Mouse (Mus musculus): ENCODE measurements around the gene Mogs. TPM values are rescaled to one million over a fixed set of nuclear protein-coding genes. Genes with fewer than 3 reads are reported as not detected.

Gene Mogs
- total and polyA plus RNA-seq, 3 experiments, result 150 to 209 TPM; not detected in 1

- H3K9me3 ChIP-seq (replicated peaks; ENCODE audit: insufficient read depth, low read length), result no peaks in the 10 kb centered on the region
- H3K27me3 ChIP-seq (ENCODE audit: control insufficient read depth in 1 of 2, insufficient read depth in 2 of 2, low read length in 2 of 2), result no peaks in the 10 kb centered on the region
- peaks cover 6% of the 10 kb centered on the region; the same call in 1 of the 2 replicates for H3K79me2 ChIP-seq (ENCODE audit: control insufficient read depth, insufficient read depth, low read length, poor library complexity)
- no peak for TF ChIP-seq POLR2AphosphoS2 (IDR thresholded peaks at IDR 0.05; ENCODE audit: low read length)
- no peak for TF ChIP-seq MAFK (IDR thresholded peaks at IDR 0.05; ENCODE audit: borderline replicate concordance, low read depth, low read length)
- no peak for TF ChIP-seq GATA1 (IDR thresholded peaks at IDR 0.05; ENCODE audit: low read depth, low read length)
- TF ChIP-seq NELFE (IDR thresholded peaks at IDR 0.05; ENCODE audit: low read depth, low read length), result no peak
- no peak for TF ChIP-seq POLR2A (IDR thresholded peaks at IDR 0.05; ENCODE audit: control insufficient read depth in 1 of 2, insufficient read depth in 1 of 2, low read depth in 1 of 2, low read length in 2 of 2, poor library complexity in 1 of 2)
- TF ChIP-seq MAZ (IDR thresholded peaks at IDR 0.05; ENCODE audit: low read depth, low read length), result no peak
- TF ChIP-seq RCOR1 (IDR thresholded peaks at IDR 0.05; ENCODE audit: low read depth, low read length), result no peak
- no peak for TF ChIP-seq TCF12 (IDR thresholded peaks at IDR 0.05; ENCODE audit: low read depth, low read length)
- no peak for TF ChIP-seq ETS1 (IDR thresholded peaks at IDR 0.05; ENCODE audit: low read depth, low read length)
- H3K4me1 ChIP-seq (ENCODE audit: control insufficient read depth in 1 of 2, insufficient read depth in 2 of 2, low read length in 2 of 2), result peaks cover 0 to 10% of the 10 kb centered on the region in 2 experiments; a peak in 3 of 4 replicates
- no peak for DNase-seq (ENCODE audit: low read depth, low spot score)
- no peak overlapping the region for H3K9ac ChIP-seq (ENCODE audit: control insufficient read depth, low read depth, low read length, poor library complexity, severe bottlenecking)
- H3K27ac ChIP-seq (ENCODE audit: control insufficient read depth, low read depth, low read length), result no peak overlapping the region
- no peak overlapping the region for H3K4me3 ChIP-seq (ENCODE audit: control insufficient read depth in 1 of 2, insufficient read depth in 1 of 2, low read depth in 2 of 2, low read length in 2 of 2)
- no peaks in the 10 kb centered on the region for H3K36me3 ChIP-seq (ENCODE audit: control insufficient read depth in 1 of 2, insufficient read depth in 2 of 2, low read length in 2 of 2)
Measured at GRCm38 (mm10) chr6:83140044-83140443, 24.7 kb downstream of the Mogs start.

DNA sequence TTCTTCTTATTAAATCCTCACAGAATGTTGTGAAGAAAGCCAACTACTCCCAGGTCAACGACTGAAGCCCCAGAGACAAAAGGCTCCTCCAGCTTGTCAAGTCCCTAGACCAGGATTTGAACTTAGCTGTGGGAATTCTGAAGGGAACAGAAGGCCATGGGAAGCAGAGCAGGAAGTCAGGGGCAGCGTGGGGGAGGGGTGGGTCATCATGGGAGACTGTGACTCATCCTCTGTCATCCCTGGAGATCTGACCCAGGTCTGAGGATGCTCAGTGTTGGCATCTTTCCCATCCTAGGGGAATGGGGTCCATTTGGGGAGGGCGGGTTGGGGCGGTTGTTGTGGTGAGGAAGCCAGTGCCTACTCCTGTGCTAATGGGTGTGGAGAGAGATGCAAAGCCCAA is 26.3 kb downstream of the Mogs start:
- TF ChIP-seq NRF1 (IDR thresholded peaks at IDR 0.05; ENCODE audit: insufficient read depth, low read depth, low read length, poor library complexity, severe bottlenecking), result no peak
- no peak for TF ChIP-seq UBTF (IDR thresholded peaks at IDR 0.05; ENCODE audit: borderline replicate concordance, insufficient read depth, low read depth, low read length)
- no peak for TF ChIP-seq MEF2A (IDR thresholded peaks at IDR 0.05; ENCODE audit: extremely low read depth, insufficient replicate concordance, low read depth, low read length, poor library complexity, severe bottlenecking)
- no peak for TF ChIP-seq SIN3A (IDR thresholded peaks at IDR 0.05; ENCODE audit: low read length)
- no peak for TF ChIP-seq TBP (IDR thresholded peaks at IDR 0.05; ENCODE audit: low read depth, low read length)
- no peak for TF ChIP-seq EP300 (IDR thresholded peaks at IDR 0.05; ENCODE audit: low read depth in 1 of 2, low read length in 2 of 2)
- no peak for TF ChIP-seq SMC3 (IDR thresholded peaks at IDR 0.05; ENCODE audit: low read depth, low read length)
- TF ChIP-seq POLR2AphosphoS5 (IDR thresholded peaks at IDR 0.05; ENCODE audit: borderline replicate concordance, low read depth, low read length), result no peak
- TF ChIP-seq MAZ (IDR thresholded peaks at IDR 0.05; ENCODE audit: low read depth, low read length), result no peak
- TF ChIP-seq ETS1 (IDR thresholded peaks at IDR 0.05; ENCODE audit: low read depth, low read length), result no peak
- TF ChIP-seq USF1 (IDR thresholded peaks at IDR 0.05; ENCODE audit: low read depth, low read length), result no peak
- no peak for TF ChIP-seq ZKSCAN1 (IDR thresholded peaks at IDR 0.05; ENCODE audit: low read depth, low read length)
- no peak for TF ChIP-seq ELF1 (IDR thresholded peaks at IDR 0.05; ENCODE audit: low read depth, low read length)
- TF ChIP-seq USF2 (IDR thresholded peaks at IDR 0.05; ENCODE audit: borderline replicate concordance in 1 of 2, insufficient read depth in 1 of 2, low read depth in 1 of 2, low read length in 2 of 2), result no peak
- TF ChIP-seq MYC (IDR thresholded peaks at IDR 0.05; ENCODE audit: low read depth, low read length), result no peak
- no peak for TF ChIP-seq E2F4 (IDR thresholded peaks at IDR 0.05; ENCODE audit: borderline replicate concordance, low read depth, low read length)
- TF ChIP-seq MAFK (IDR thresholded peaks at IDR 0.05; ENCODE audit: borderline replicate concordance, low read depth, low read length), result no peak
- no peak for TF ChIP-seq KAT2A (conservative IDR thresholded peaks at IDR 0.05; ENCODE audit: low read depth, low read length)

More for the DNA sequence above, 26.3 kb downstream of the Mogs start:
- no peak overlapping the region for H3K27ac ChIP-seq (ENCODE audit: control insufficient read depth, low read depth, low read length)
- no peak for DNase-seq (ENCODE audit: low read depth, low spot score)
- no peaks in the 10 kb centered on the region for H3K36me3 ChIP-seq (ENCODE audit: control insufficient read depth in 1 of 2, insufficient read depth in 2 of 2, low read length in 2 of 2)
- H3K4me3 ChIP-seq (ENCODE audit: control insufficient read depth in 1 of 2, insufficient read depth in 1 of 2, low read depth in 2 of 2, low read length in 2 of 2), result no peak overlapping the region
- H3K4me1 ChIP-seq (ENCODE audit: control insufficient read depth in 1 of 2, insufficient read depth in 2 of 2, low read length in 2 of 2), result peaks cover 0 to 4% of the 10 kb centered on the region in 2 experiments; a peak in 3 of 4 replicates
- H3K9me3 ChIP-seq (replicated peaks; ENCODE audit: insufficient read depth, low read length), result no peaks in the 10 kb centered on the region
- H3K9ac ChIP-seq (ENCODE audit: control insufficient read depth, low read depth, low read length, poor library complexity, severe bottlenecking), result no peak overlapping the region
- peaks cover 6% of the 10 kb centered on the region; the same call in 1 of the 2 replicates for H3K79me2 ChIP-seq (ENCODE audit: control insufficient read depth, insufficient read depth, low read length, poor library complexity)
- no peaks in the 10 kb centered on the region for H3K27me3 ChIP-seq (ENCODE audit: control insufficient read depth in 1 of 2, insufficient read depth in 2 of 2, low read length in 2 of 2)

Measured in MEL (cell line).